Mouse (Mus musculus) midbrain, embryonic 13.5 days (tissue): ENCODE measurements around the gene Crcp. TPM values are rescaled to one million over a fixed set of nuclear protein-coding genes. Genes with fewer than 3 reads are reported as not detected.

Experiments used
- polyA plus RNA-seq: library from polyadenylated mRNA; unstranded; fragments of >200 nt; fragmentation: Nextera tagmentation; extraction: Ambion mirVana; gene quantifications from 2 replicates; pipeline ENCODE4 v1.2.1, GENCODE M21; 2015

The Crcp gene
- polyA plus RNA-seq, 1 experiment from 2014 or later, result 79.3 TPM

Other genes starting within 250 kb of the Crcp start
- gene Psph, start 241.8 kb upstream of the Crcp start, polyA plus RNA-seq, result 35.7 and 37.4 TPM in 2 replicates
- 33.2 and 37.2 TPM in 2 replicates for gene Sumf2, start 182.3 kb upstream of the Crcp start, polyA plus RNA-seq
- 897 and 927 TPM in 2 replicates for gene Chchd2, start 141.8 kb upstream of the Crcp start, polyA plus RNA-seq
- 14.7 and 16.4 TPM in 2 replicates for gene Zbed5, start 133.6 kb upstream of the Crcp start, polyA plus RNA-seq
- gene Phkg1, start 130.7 kb upstream of the Crcp start, polyA plus RNA-seq, result 0.46 and 0.81 TPM in 2 replicates
- 6.3 and 7.2 TPM in 2 replicates for gene Nupr1l, start 120.8 kb upstream of the Crcp start, polyA plus RNA-seq
- gene Vkorc1l1, start 87.3 kb upstream of the Crcp start, polyA plus RNA-seq, result 26.7 and 31.1 TPM in 2 replicates
- 21.7 and 23.3 TPM in 2 replicates for gene Gusb, start 26.2 kb upstream of the Crcp start, polyA plus RNA-seq
- gene Asl, start within 50 bp of the Crcp start, polyA plus RNA-seq, result 30.4 and 33.4 TPM in 2 replicates
- gene Tpst1, start 44.0 kb downstream of the Crcp start, polyA plus RNA-seq, result 47.4 and 51.0 TPM in 2 replicates
- 11.0 and 12.2 TPM in 2 replicates for gene Kctd7, start 115.6 kb downstream of the Crcp start, polyA plus RNA-seq
- 39.7 and 40.3 TPM in 2 replicates for gene Rabgef1, start 142.5 kb downstream of the Crcp start, polyA plus RNA-seq
- gene Tmem248, start 187.8 kb downstream of the Crcp start, polyA plus RNA-seq, result 22.7 and 24.0 TPM in 2 replicates
- 61.2 and 63.6 TPM in 2 replicates for gene Sbds, start 226.2 kb downstream of the Crcp start, polyA plus RNA-seq
- 24.8 and 25.4 TPM in 2 replicates for gene Tyw1, start 226.3 kb downstream of the Crcp start, polyA plus RNA-seq